Mouse (Mus musculus): ENCODE measurements around the gene Igf2r. TPM values are rescaled to one million over a fixed set of nuclear protein-coding genes. Genes with fewer than 3 reads are reported as not detected.
A peak's percentile ranks its signal among the peaks of the same experiment; 100 is the strongest.

Igf2r gene
- polyA plus RNA-seq, 1 experiment from 2014 or later = 12.5 TPM

GRCm38 (mm10) chr17:12740317-12740716 lies 29.1 kb downstream of the Igf2r start:
- H3K4me3 ChIP-seq = no peak overlapping the region
- H3K4me2 ChIP-seq = no peak overlapping the region
- no peak overlapping the region for H3K27ac ChIP-seq
- ATAC-seq (ENCODE audit: low FRiP score) = no peak
- H3K27me3 ChIP-seq = no peaks in the 10 kb centered on the region
- H3K36me3 ChIP-seq = peaks cover 93% of the 10 kb centered on the region
- 76% methylated on average over 2 of the region's 2 CpGs for WGBS
- H3K9ac ChIP-seq = no peak overlapping the region
- peaks cover 22% of the 10 kb centered on the region; the same call in 1 of the 2 replicates for H3K9me3 ChIP-seq
- 0 out of 2 replicates have a peak, but pooled peaks cover 12% of the 10 kb centered on the region for H3K4me1 ChIP-seq (replicated peaks)

DNA sequence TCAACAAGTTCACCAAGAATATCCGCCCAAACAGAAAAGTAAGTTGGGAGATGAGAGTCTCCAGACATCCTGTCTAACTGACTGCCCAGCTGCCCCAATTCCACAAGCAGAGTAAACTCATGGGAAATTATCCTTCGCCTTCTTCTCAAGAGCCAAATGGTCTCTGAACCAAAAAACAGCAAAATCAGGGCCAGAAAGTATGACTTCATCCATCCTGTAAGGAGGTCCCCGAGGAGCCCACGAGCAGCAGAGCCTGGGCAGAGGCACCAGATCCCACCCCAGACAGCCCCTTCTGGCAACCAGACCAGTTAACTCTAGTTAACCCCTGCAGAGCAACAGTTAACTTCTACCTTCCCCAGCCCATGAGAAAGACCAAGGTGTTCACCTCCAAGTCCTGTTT lies 29.9 kb downstream of the Igf2r start:
- Histone ChIP-seq H3K27ac (no peak overlapping the region), H3K9ac (no peak overlapping the region), H3K9me3 (peaks cover 22% of the 10 kb centered on the region; the same call in 1 of the 2 replicates), H3K4me1 (replicated peaks) (0 out of 2 replicates have a peak, but pooled peaks cover 12% of the 10 kb centered on the region), H3K36me3 (peaks cover 86% of the 10 kb centered on the region), H3K27me3 (no peaks in the 10 kb centered on the region), H3K4me2 (no peak overlapping the region), H3K4me3 (no peak overlapping the region)
- 81% methylated on average over 4 of the region's 4 CpGs for WGBS
- no peak for ATAC-seq (ENCODE audit: low FRiP score)

- no peak for ATAC-seq (ENCODE audit: low FRiP score)
- 66% methylated on average over 1 of the region's 1 CpGs for WGBS
- no peak overlapping the region for H3K4me3 ChIP-seq
- no peak overlapping the region for H3K9ac ChIP-seq
- H3K27me3 ChIP-seq = no peaks in the 10 kb centered on the region
- H3K27ac ChIP-seq = no peak overlapping the region
- H3K36me3 ChIP-seq = peaks cover 83% of the 10 kb centered on the region
- 0 out of 2 replicates have a peak, but pooled peaks cover 5% of the 10 kb centered on the region for H3K4me1 ChIP-seq (replicated peaks)
- peaks cover 17% of the 10 kb centered on the region; the same call in 1 of the 2 replicates for H3K9me3 ChIP-seq
- no peak overlapping the region for H3K4me2 ChIP-seq
These were observed 31.5 kb downstream of the Igf2r start for GRCm38 (mm10) chr17:12737934-12738333.

DNA sequence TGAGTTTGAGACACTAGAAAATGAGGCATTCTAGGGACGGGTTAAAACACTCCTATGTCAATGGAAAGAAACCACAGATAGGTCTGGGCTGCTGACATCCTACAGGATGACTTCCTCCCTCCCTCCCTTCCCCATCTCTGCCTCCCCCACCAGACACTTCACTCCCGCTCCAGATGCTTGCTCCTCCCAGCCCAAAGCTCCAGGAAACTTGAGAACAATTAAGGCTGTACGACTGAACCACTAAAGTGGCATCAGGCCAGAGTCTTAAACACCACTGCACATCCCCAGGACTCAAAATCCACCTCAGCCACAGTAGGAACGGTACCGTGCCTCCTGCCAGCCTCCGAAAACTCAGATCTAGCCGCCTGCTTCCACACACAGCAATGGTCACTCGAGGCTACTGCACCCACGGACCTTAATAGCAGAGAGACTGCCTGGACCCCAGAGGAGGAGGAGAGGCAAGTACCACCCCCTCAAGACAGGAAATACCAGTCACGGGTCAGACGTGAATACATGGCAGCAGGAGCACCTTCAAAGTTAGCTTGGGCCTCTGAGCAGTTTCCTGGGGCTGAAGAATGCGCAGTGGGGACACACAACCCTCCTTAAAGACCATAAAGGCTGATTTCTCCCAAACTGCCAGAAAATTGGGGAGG lies 35.1 kb downstream of the Igf2r start:
- Histone ChIP-seq H3K9me3 (no peaks in the 10 kb centered on the region), H3K4me1 (replicated peaks) (no peaks in the 10 kb centered on the region), H3K9ac (no peak overlapping the region), H3K4me2 (no peak overlapping the region), H3K27me3 (no peaks in the 10 kb centered on the region), H3K4me3 (no peak overlapping the region), H3K36me3 (peaks cover 83% of the 10 kb centered on the region), H3K27ac (no peak overlapping the region)
- ATAC-seq (ENCODE audit: low FRiP score) = no peak
- WGBS = 72% methylated on average over 12 of the region's 12 CpGs

DNA sequence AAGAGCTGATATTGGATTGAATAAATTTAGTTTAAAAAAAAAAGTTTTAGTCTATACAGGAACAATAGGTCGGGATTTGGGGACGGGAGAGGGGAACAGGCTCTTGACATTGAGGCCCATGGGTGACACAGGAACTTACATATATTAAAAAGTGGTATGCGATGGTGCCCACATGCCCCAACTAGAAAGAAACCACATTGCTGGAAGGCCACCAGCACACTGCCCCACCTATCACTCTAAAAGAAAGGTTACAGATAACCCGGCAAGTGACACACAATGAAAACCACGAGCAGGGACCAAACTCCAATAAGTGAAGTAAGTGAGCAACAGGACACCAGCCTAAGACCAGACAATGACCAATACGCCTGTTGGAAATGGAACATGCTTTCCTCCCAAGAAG lies 36.3 kb downstream of the Igf2r start:
- Histone ChIP-seq H3K4me1 (replicated peaks) (no peaks in the 10 kb centered on the region; the same call in 1 of the 2 replicates), H3K4me2 (no peak overlapping the region), H3K36me3 (peaks cover 76% of the 10 kb centered on the region), H3K9ac (no peak overlapping the region), H3K9me3 (no peaks in the 10 kb centered on the region), H3K27ac (no peak overlapping the region), H3K27me3 (no peaks in the 10 kb centered on the region), H3K4me3 (no peak overlapping the region)
- ATAC-seq (ENCODE audit: low FRiP score) = no peak
- WGBS = 90% methylated on average over 6 of the region's 6 CpGs

DNA sequence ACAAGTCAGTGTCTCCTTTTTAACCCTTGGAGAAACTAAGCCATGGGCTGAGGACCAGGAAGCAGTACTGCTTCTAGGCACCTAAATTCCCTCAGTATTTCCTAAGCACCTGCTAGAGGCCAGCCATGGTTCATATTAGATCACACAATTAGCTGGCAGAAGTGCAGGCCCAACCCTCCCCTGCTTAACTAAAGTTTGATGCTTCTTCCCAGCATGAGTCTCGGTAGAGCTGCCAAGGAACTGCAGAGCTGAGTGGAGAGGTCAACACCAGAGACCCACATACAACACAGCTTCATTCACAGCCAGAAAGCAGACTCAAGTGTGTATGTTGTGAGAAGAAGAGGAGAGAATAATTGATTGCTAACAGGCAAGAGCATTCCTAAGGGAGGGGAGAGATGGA lies 40.9 kb downstream of the Igf2r start:
- Histone ChIP-seq H3K27ac (no peak overlapping the region), H3K4me2 (no peak overlapping the region), H3K36me3 (peaks cover 57% of the 10 kb centered on the region), H3K9me3 (no peaks in the 10 kb centered on the region), H3K4me3 (no peak overlapping the region), H3K27me3 (no peaks in the 10 kb centered on the region), H3K9ac (no peak overlapping the region), H3K4me1 (replicated peaks) (peaks cover 30% of the 10 kb centered on the region)
- ATAC-seq (ENCODE audit: low FRiP score) = no peak
- WGBS = 39% methylated on average over 1 of the region's 1 CpGs

DNA sequence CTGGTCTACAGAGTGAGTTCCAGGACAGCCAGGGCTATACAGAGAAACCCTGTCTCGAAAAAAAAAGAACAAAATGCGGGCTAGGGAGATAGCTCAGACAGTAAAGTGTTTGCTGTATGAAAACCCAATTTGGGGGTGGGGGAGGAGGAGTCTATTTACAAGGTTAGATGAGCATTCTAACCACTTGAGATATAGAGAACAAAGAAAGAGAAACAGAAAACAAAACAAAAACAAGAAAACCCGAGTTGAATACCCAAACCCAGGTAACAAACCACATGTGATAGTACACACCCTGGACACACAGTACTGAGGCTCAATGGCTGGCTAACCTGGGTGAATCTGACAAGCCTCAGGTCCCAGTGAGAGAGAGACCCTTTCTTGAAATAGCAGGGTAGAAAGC lies 41.7 kb downstream of the Igf2r start:
- no peaks in the 10 kb centered on the region for H3K9me3 ChIP-seq
- H3K4me2 ChIP-seq = no peak overlapping the region
- H3K27me3 ChIP-seq = no peaks in the 10 kb centered on the region
- ATAC-seq (ENCODE audit: low FRiP score) = no peak
- H3K9ac ChIP-seq = no peak overlapping the region
- no peak overlapping the region for H3K4me3 ChIP-seq
- WGBS = 88% methylated on average over 3 of the region's 3 CpGs
- no peak overlapping the region for H3K27ac ChIP-seq
- peaks cover 52% of the 10 kb centered on the region for H3K36me3 ChIP-seq
- H3K4me1 ChIP-seq (replicated peaks) = peaks cover 32% of the 10 kb centered on the region

DNA sequence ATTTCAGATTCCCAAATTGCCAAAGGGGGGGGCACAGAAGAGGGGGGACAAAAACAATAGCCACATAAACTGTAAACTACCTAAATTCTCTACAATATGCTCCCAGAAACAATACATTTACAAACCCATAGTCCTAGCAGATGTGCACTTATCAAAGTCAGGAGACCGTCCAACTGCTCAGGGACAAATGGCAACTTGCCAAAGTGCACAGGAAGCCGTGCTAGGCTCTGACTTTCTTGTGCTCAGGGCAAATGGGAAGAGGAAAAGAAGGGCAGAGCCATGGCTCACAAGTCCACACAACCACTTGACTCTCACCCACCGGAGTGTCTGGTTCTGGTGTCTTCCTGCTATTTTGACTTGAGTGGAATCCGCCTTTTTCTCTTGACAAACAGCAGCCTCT lies 43.6 kb downstream of the Igf2r start:
- peak overlapping the region; percentile 80 for H3K27ac ChIP-seq
- WGBS = 40% methylated on average over 4 of the region's 4 CpGs

GRCm38 (mm10) chr17:12724767-12725744 lies 44.4 kb downstream of the Igf2r start:
- no peak overlapping the region for H3K4me2 ChIP-seq
- H3K4me3 ChIP-seq = no peak overlapping the region
- peaks cover 32% of the 10 kb centered on the region for H3K4me1 ChIP-seq (replicated peaks)
- WGBS = 61% methylated on average over 6 of the region's 6 CpGs
- H3K27me3 ChIP-seq = no peaks in the 10 kb centered on the region
- H3K36me3 ChIP-seq = peaks cover 52% of the 10 kb centered on the region
- H3K9me3 ChIP-seq = no peaks in the 10 kb centered on the region
- no peak for ATAC-seq (ENCODE audit: low FRiP score)
- peak overlapping the region; percentile 80 for H3K27ac ChIP-seq
- no peak overlapping the region for H3K9ac ChIP-seq

More for the DNA sequence above, 43.6 kb downstream of the Igf2r start:
- Histone ChIP-seq H3K4me2 (no peak overlapping the region), H3K27me3 (no peaks in the 10 kb centered on the region), H3K4me3 (no peak overlapping the region), H3K36me3 (peaks cover 53% of the 10 kb centered on the region), H3K9ac (no peak overlapping the region), H3K4me1 (replicated peaks) (peaks cover 32% of the 10 kb centered on the region), H3K9me3 (no peaks in the 10 kb centered on the region)
- no peak for ATAC-seq (ENCODE audit: low FRiP score)

GRCm38 (mm10) chr17:12723986-12724766 lies 45.3 kb downstream of the Igf2r start:
- H3K4me2 ChIP-seq = no peak overlapping the region
- H3K36me3 ChIP-seq = peaks cover 55% of the 10 kb centered on the region
- no peak overlapping the region for H3K9ac ChIP-seq
- H3K9me3 ChIP-seq = no peaks in the 10 kb centered on the region
- no peak overlapping the region for H3K4me3 ChIP-seq
- peaks cover 32% of the 10 kb centered on the region for H3K4me1 ChIP-seq (replicated peaks)
- peak overlapping the region; percentile 80 for H3K27ac ChIP-seq
- no peaks in the 10 kb centered on the region for H3K27me3 ChIP-seq
- ATAC-seq (ENCODE audit: low FRiP score) = no peak
- 89% methylated on average over 5 of the region's 5 CpGs for WGBS

DNA sequence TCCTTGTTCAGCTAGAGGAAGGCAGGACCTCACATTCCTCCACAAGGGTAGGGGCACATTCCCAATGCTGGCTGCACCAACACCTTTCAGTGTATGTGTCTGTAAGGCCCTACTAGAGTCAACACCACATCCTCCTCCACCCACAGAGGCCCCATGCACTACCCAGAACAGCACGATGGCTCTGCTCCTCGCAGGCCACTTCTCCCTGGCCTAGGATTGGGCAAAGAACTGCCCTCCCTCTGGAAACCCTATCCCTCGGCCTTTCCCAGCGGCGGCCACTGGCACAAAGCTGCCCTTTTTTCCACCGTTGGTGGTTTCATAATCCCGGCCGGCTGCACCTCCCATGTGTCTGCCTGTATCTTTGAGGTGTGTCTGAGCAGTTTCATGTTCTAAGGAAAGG lies 46.8 kb downstream of the Igf2r start:
- ATAC-seq (ENCODE audit: low FRiP score) = no peak
- H3K27me3 ChIP-seq = no peaks in the 10 kb centered on the region
- no peaks in the 10 kb centered on the region for H3K9me3 ChIP-seq
- H3K4me2 ChIP-seq = no peak overlapping the region
- no peak overlapping the region for H3K27ac ChIP-seq
- 82% methylated on average over 8 of the region's 8 CpGs for WGBS
- H3K36me3 ChIP-seq = peaks cover 60% of the 10 kb centered on the region
- H3K4me1 ChIP-seq (replicated peaks) = peaks cover 32% of the 10 kb centered on the region
- no peak overlapping the region for H3K4me3 ChIP-seq
- H3K9ac ChIP-seq = no peak overlapping the region
